Mouse (Mus musculus): ENCODE data around the gene Mbd3.

Mbd3 gene

GRCm38 (mm10) chr10:80377716-80378115 lies 21.6 kb downstream of the Mbd3 start:
- in situ Hi-C loops (cut with MboI; ENCODE audit: unreplicated experiment in 2 of 2) = loop anchor here (5.0 to 10.0 kb wide), 3 partner anchors 70 to 203 kb away; partner anchors contain the start of genes 1600002K03Rik (in 1 of the 2) and Efna2 (in 1 of the 2)

- in situ Hi-C loops (cut with MboI; ENCODE audit: unreplicated experiment in 2 of 2) = loop anchor here (5.0 to 10.0 kb wide), 3 partner anchors 71 to 201 kb away; partner anchors contain the start of genes 1600002K03Rik (in 1 of the 2) and Efna2 (in 1 of the 2)
Observed at GRCm38 (mm10) chr10:80376160-80376559, 23.2 kb downstream of the Mbd3 start.

- in situ Hi-C loops (cut with MboI; ENCODE audit: unreplicated experiment in 2 of 2) = loop anchor here (5.0 to 10.0 kb wide), 2 partner anchors 37 to 199 kb away; partner anchors contain the start of genes 1600002K03Rik (in 1 of the 2) and Efna2 (in 1 of the 2)
Observed at GRCm38 (mm10) chr10:80374063-80374462, 25.3 kb downstream of the Mbd3 start.

GRCm38 (mm10) chr10:80372706-80373105 lies 26.6 kb downstream of the Mbd3 start:
- in situ Hi-C loops (cut with MboI; ENCODE audit: unreplicated experiment in 2 of 2) = loop anchor here (5.0 to 10.0 kb wide), 2 partner anchors 35 to 198 kb away; partner anchors contain the start of genes 1600002K03Rik (in 1 of the 2) and Efna2 (in 1 of the 2)

GRCm38 (mm10) chr10:80371983-80372382 lies 27.4 kb downstream of the Mbd3 start:
- in situ Hi-C loops (cut with MboI; ENCODE audit: unreplicated experiment in 2 of 2) = loop anchor here (5.0 to 10.0 kb wide), 2 partner anchors 35 to 197 kb away; partner anchors contain the start of genes 1600002K03Rik (in 1 of the 2) and Efna2 (in 1 of the 2)

- in situ Hi-C loops (cut with MboI; ENCODE audit: unreplicated experiment in 2 of 2) = loop anchor here (5.0 to 10.0 kb wide), 2 partner anchors 34 to 197 kb away; partner anchors contain the start of genes 1600002K03Rik (in 1 of the 2) and Efna2 (in 1 of the 2)
Observed at GRCm38 (mm10) chr10:80371411-80371966, 27.9 kb downstream of the Mbd3 start.

GRCm38 (mm10) chr10:80369995-80370747 lies 29.2 kb downstream of the Mbd3 start:
- in situ Hi-C loops (cut with MboI; ENCODE audit: unreplicated experiment in 2 of 2) = loop anchor here (5.0 to 10.0 kb wide), 2 partner anchors 33 to 195 kb away; partner anchors contain the start of genes 1600002K03Rik (in 1 of the 2) and Efna2 (in 1 of the 2)

- in situ Hi-C loops (cut with MboI; ENCODE audit: unreplicated experiment in 2 of 2) = no loop called here
Observed at GRCm38 (mm10) chr10:80368392-80368791, 31.0 kb downstream of the Mbd3 start.

GRCm38 (mm10) chr10:80367954-80368353 lies 31.4 kb downstream of the Mbd3 start:
- in situ Hi-C loops (cut with MboI; ENCODE audit: unreplicated experiment in 2 of 2) = no loop called here

GRCm38 (mm10) chr10:80365736-80366135 lies 33.6 kb downstream of the Mbd3 start:
- in situ Hi-C loops (cut with MboI; ENCODE audit: unreplicated experiment in 2 of 2) = no loop called here

- in situ Hi-C loops (cut with MboI; ENCODE audit: unreplicated experiment in 2 of 2) = no loop called here
Observed at GRCm38 (mm10) chr10:80363734-80364133, 35.6 kb downstream of the Mbd3 start.

GRCm38 (mm10) chr10:80357994-80358639 lies 41.2 kb downstream of the Mbd3 start:
- in situ Hi-C loops (cut with MboI; ENCODE audit: unreplicated experiment in 2 of 2) = no loop called here

- in situ Hi-C loops (cut with MboI; ENCODE audit: unreplicated experiment in 2 of 2) = no loop called here
Observed at GRCm38 (mm10) chr10:80357336-80357735, 42.0 kb downstream of the Mbd3 start.

GRCm38 (mm10) chr10:80356737-80357136 lies 42.6 kb downstream of the Mbd3 start:
- in situ Hi-C loops (cut with MboI; ENCODE audit: unreplicated experiment in 2 of 2) = no loop called here

GRCm38 (mm10) chr10:80356001-80356682 lies 43.2 kb downstream of the Mbd3 start, which contains the start of gene Plk5:
Gene Plk5 (plus strand): TSS chr10:80356459.
- in situ Hi-C loops (cut with MboI; ENCODE audit: unreplicated experiment in 2 of 2) = no loop called here

- in situ Hi-C loops (cut with MboI; ENCODE audit: unreplicated experiment in 2 of 2) = no loop called here
Observed at GRCm38 (mm10) chr10:80355431-80355830, 43.9 kb downstream of the Mbd3 start.

GRCm38 (mm10) chr10:80352727-80353126 lies 46.6 kb downstream of the Mbd3 start:
- in situ Hi-C loops (cut with MboI; ENCODE audit: unreplicated experiment in 2 of 2) = no loop called here

- in situ Hi-C loops (cut with MboI; ENCODE audit: unreplicated experiment in 2 of 2) = no loop called here
Observed at GRCm38 (mm10) chr10:80351896-80352295, 47.5 kb downstream of the Mbd3 start.

GRCm38 (mm10) chr10:80350292-80350691 lies 49.1 kb downstream of the Mbd3 start:
- in situ Hi-C loops (cut with MboI; ENCODE audit: unreplicated experiment in 2 of 2) = no loop called here

GRCm38 (mm10) chr10:80348981-80349380 lies 50.4 kb downstream of the Mbd3 start:
- in situ Hi-C loops (cut with MboI; ENCODE audit: unreplicated experiment in 2 of 2) = loop anchor here (5.0 to 10.0 kb wide), 3 partner anchors 54 to 177 kb away; partner anchors contain the start of genes 1600002K03Rik (in 1 of the 2), Apc2 (in 1 of the 2), Efna2 (in 1 of the 2) and Rps15 (in 1 of the 2)
